Mouse (Mus musculus) stomach, embryonic 15.5 days (tissue): ENCODE results near the gene Ccdc47. TPM values are rescaled to one million over a fixed set of nuclear protein-coding genes. Genes with fewer than 3 reads are reported as not detected.

ENCODE experiments used
- ATAC-seq: fragments of 200-750 bp; cut with Nextera tagmentation; 2 replicates; pipeline ENCODE4 v1.8.0; 2017; ENCODE audit warnings: low read depth, moderate number of reproducible peaks, moderate TSS enrichment; ENCODE audit not compliant: insufficient read depth, low FRiP score
- H3K27ac ChIP-seq: fragments of 300-500 bp; sonication (generic); 2 replicates; pipeline ENCODE4 v1.5.1; 2015; ENCODE audit warnings: mild to moderate bottlenecking, inconsistent platforms
- H3K27me3 ChIP-seq: fragments of 300-500 bp; sonication (generic); replicated peaks from 2 replicates; pipeline ENCODE4 v1.6.1; 2015; ENCODE audit warnings: inconsistent platforms
- H3K36me3 ChIP-seq: fragments of 300-500 bp; sonication (generic); 2 replicates; pipeline ENCODE4 v1.6.1; 2015; ENCODE audit warnings: inconsistent platforms
- H3K4me1 ChIP-seq: fragments of 300-500 bp; sonication (generic); 2 replicates; pipeline ENCODE4 v1.6.1; 2015; ENCODE audit warnings: inconsistent platforms
- H3K4me2 ChIP-seq: fragments of 300-500 bp; sonication (generic); 2 replicates; pipeline ENCODE4 v1.6.1; 2015; ENCODE audit warnings: mild to moderate bottlenecking, inconsistent platforms
- H3K4me3 ChIP-seq: fragments of 300-500 bp; sonication (generic); replicated peaks from 2 replicates; pipeline ENCODE4 v1.5.1; 2015; ENCODE audit warnings: inconsistent platforms
- H3K9ac ChIP-seq: fragments of 300-500 bp; sonication (generic); 2 replicates; pipeline ENCODE4 v1.6.1; 2015; ENCODE audit warnings: inconsistent platforms
- H3K9me3 ChIP-seq: fragments of 300-500 bp; sonication (generic); 2 replicates; pipeline ENCODE4 v1.6.1; 2016; ENCODE audit warnings: inconsistent platforms
- WGBS: fragments of 180-500 bp; shearing (Covaris S2); methylation state at CpG from one replicate; pipeline ENCODE4 v1.1.7; 2015; 5-methylcytosine and 5-hydroxymethylcytosine counted together
- polyA plus RNA-seq: library from polyadenylated mRNA; unstranded; fragments of >200 nt; fragmentation: Nextera tagmentation; extraction: Ambion mirVana; gene quantifications from 2 replicates; pipeline ENCODE4 v1.2.1, GENCODE M21; 2015

Gene Ccdc47
- polyA plus RNA-seq, 1 experiment from 2014 or later: 95.0 TPM

DNA sequence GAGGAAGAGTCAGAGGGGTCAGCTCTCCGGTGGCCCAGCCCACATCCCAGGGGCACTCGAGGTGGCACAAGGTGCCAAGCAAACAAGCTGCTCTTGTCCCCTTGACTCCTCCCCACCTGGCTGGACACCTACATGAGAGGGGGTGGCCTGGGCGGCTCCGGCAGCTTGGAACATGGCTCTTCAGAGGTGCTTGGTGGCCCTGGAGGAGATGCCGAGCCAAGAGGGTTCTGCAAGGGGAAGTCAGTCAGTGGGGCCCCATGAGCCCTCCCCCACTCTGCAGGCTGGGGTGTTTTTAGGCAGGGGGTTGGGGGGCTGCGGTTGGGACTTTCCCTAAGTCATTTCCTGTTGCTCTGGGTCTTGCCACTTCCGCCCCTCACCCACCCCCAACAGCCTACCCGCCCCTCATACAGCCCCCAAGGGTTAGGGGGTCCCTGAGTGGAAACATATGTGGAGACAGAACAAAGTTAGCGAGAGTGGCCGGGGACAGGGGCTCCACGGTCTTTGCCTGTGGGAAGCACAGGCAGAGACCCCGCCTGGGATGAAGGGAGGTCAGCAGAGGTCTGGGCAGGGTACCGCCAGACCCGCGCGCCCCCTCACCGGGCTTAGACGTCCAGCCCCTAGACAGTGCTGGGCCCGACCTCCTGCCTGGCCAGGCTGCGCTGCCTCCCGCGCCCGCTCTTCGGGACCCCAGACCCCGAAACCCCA is 56.8 kb downstream of the Ccdc47 start:
- Histone ChIP-seq H3K27ac (peak overlapping the region; percentile 94), H3K4me1 (peaks cover 23% of the 10 kb centered on the region), H3K9ac (peak overlapping the region; percentile 83), H3K9me3 (no peaks in the 10 kb centered on the region), H3K4me2 (peak overlapping the region; percentile 92), H3K27me3 (no peaks in the 10 kb centered on the region), H3K4me3 (peak overlapping the region; percentile 85), H3K36me3 (peaks cover 27% of the 10 kb centered on the region)
- ATAC-seq: peak; percentile 28
- WGBS: 1% methylated on average over 25 of the region's 25 CpGs

GRCm38 (mm10) chr11:106158930-106159215 is 57.3 kb downstream of the Ccdc47 start:
- H3K4me3 ChIP-seq: peak overlapping the region; percentile 85
- no peaks in the 10 kb centered on the region for H3K9me3 ChIP-seq
- peak; percentile 2; the same call in 1 of the 2 replicates for ATAC-seq
- no peaks in the 10 kb centered on the region for H3K27me3 ChIP-seq
- peak overlapping the region; percentile 92 for H3K4me2 ChIP-seq
- peaks cover 30% of the 10 kb centered on the region for H3K36me3 ChIP-seq
- peaks cover 23% of the 10 kb centered on the region for H3K4me1 ChIP-seq
- WGBS: 34% methylated on average over 9 of the region's 9 CpGs
- peak overlapping the region; percentile 94 for H3K27ac ChIP-seq
- H3K9ac ChIP-seq: peak overlapping the region; percentile 83; the same call in 1 of the 2 replicates

DNA sequence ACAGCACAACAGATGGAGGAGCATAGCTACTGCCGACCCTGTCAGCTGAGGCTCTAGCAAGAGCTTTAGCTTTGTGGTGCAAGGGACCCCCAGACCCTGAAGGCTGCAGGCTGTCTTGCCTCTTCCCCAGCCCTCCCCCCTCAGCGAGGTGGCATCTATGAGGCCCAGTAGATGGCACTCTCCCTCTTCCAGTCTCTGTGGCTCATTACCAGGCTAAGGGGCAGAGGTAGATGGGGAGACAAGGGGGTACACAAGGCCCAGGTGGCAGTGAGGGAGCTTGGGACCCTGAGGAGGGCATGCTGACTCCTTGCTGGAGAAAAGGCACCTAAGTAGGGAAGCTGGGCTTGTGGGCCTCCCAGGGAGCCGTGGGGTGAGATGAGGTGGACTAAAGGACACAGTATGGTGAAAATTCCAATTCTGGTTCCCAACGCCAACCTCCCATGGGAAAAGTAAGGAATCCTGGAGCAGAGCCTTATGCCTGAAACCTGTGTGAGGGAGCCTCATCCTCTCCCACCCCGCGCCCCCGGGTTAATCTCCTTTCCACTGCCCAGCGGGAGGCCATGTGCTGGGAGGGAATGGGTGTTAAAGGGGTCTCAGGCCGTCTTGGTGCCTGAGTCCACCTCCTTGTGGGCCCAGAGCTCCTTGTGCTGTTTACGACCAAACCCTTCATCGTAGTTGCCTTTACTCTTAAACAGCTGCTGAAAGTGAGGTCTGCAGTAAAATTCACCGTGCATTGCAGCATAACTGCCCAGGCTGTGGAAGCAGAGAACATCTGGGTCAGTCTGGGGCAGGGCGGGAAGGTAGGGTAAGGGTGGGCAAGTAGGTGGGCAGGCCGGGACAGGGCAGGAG is 57.8 kb downstream of the Ccdc47 start:
- Histone ChIP-seq H3K36me3 (peaks cover 28% of the 10 kb centered on the region), H3K4me2 (peak overlapping the region; percentile 92), H3K9ac (no peak overlapping the region), H3K27me3 (no peaks in the 10 kb centered on the region), H3K27ac (peak overlapping the region; percentile 94), H3K4me3 (peak overlapping the region; percentile 85), H3K9me3 (no peaks in the 10 kb centered on the region), H3K4me1 (peaks cover 23% of the 10 kb centered on the region)
- no peak for ATAC-seq
- WGBS: 66% methylated on average over 14 of the region's 14 CpGs

- WGBS: 79% methylated on average over 7 of the region's 7 CpGs
Observed at GRCm38 (mm10) chr11:106157154-106157553, 59.0 kb downstream of the Ccdc47 start.

GRCm38 (mm10) chr11:106156257-106156656 is 59.9 kb downstream of the Ccdc47 start:
- Histone ChIP-seq H3K9ac (no peak overlapping the region), H3K4me1 (peaks cover 21% of the 10 kb centered on the region), H3K4me2 (no peak overlapping the region), H3K27me3 (no peaks in the 10 kb centered on the region), H3K36me3 (peaks cover 39% of the 10 kb centered on the region), H3K9me3 (no peaks in the 10 kb centered on the region), H3K27ac (no peak overlapping the region), H3K4me3 (no peak overlapping the region)
- no peak for ATAC-seq
- WGBS: 75% methylated on average over 1 of the region's 1 CpGs

More at GRCm38 (mm10) chr11:106157154-106157553, 59.0 kb downstream of the Ccdc47 start:
- Histone ChIP-seq H3K36me3 (peaks cover 30% of the 10 kb centered on the region), H3K27ac (no peak overlapping the region), H3K9me3 (no peaks in the 10 kb centered on the region), H3K4me3 (no peak overlapping the region), H3K4me2 (no peak overlapping the region), H3K4me1 (peaks cover 23% of the 10 kb centered on the region), H3K9ac (no peak overlapping the region), H3K27me3 (no peaks in the 10 kb centered on the region)
- ATAC-seq: no peak

GRCm38 (mm10) chr11:106155761-106156160 is 60.4 kb downstream of the Ccdc47 start:
- Histone ChIP-seq H3K27me3 (no peaks in the 10 kb centered on the region), H3K4me3 (no peak overlapping the region), H3K36me3 (peaks cover 43% of the 10 kb centered on the region), H3K9ac (no peak overlapping the region), H3K4me2 (no peak overlapping the region), H3K9me3 (no peaks in the 10 kb centered on the region), H3K27ac (no peak overlapping the region), H3K4me1 (peaks cover 17% of the 10 kb centered on the region)
- WGBS: 52% methylated on average over 3 of the region's 3 CpGs
- no peak for ATAC-seq

GRCm38 (mm10) chr11:106154770-106155169 is 61.4 kb downstream of the Ccdc47 start:
- no peak overlapping the region for H3K4me3 ChIP-seq
- H3K4me2 ChIP-seq: no peak overlapping the region
- no peak for ATAC-seq
- H3K36me3 ChIP-seq: peaks cover 53% of the 10 kb centered on the region
- H3K9me3 ChIP-seq: no peaks in the 10 kb centered on the region
- H3K27me3 ChIP-seq: no peaks in the 10 kb centered on the region
- WGBS: 57% methylated on average over 2 of the region's 2 CpGs
- H3K27ac ChIP-seq: no peak overlapping the region
- H3K9ac ChIP-seq: no peak overlapping the region
- H3K4me1 ChIP-seq: peaks cover 14% of the 10 kb centered on the region

DNA sequence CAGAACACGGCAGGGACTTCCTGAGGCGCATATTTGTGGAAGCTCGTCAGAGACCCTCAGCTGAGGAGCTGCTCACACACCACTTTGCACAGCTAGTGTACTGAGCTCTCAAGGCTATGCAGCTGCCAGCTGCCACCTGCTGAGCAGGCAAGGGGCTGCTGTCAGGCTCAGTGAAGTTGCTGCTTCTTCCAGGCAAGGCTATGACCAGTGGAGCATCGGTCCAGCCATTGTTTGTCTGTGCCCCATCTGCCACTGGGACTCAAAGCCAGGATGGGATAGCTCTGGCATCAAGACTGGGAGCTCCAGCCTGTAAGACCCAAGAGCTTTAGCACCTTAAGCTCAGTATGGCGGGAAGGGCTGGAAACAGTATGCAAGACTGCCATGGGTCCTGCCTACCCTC is 62.1 kb downstream of the Ccdc47 start:
- H3K4me2 ChIP-seq: no peak overlapping the region
- peaks cover 10% of the 10 kb centered on the region for H3K4me1 ChIP-seq
- H3K27ac ChIP-seq: no peak overlapping the region
- H3K9ac ChIP-seq: no peak overlapping the region
- H3K27me3 ChIP-seq: no peaks in the 10 kb centered on the region
- H3K9me3 ChIP-seq: no peaks in the 10 kb centered on the region
- no peak for ATAC-seq
- peaks cover 60% of the 10 kb centered on the region for H3K36me3 ChIP-seq
- WGBS: 73% methylated on average over 5 of the region's 5 CpGs
- H3K4me3 ChIP-seq: no peak overlapping the region

DNA sequence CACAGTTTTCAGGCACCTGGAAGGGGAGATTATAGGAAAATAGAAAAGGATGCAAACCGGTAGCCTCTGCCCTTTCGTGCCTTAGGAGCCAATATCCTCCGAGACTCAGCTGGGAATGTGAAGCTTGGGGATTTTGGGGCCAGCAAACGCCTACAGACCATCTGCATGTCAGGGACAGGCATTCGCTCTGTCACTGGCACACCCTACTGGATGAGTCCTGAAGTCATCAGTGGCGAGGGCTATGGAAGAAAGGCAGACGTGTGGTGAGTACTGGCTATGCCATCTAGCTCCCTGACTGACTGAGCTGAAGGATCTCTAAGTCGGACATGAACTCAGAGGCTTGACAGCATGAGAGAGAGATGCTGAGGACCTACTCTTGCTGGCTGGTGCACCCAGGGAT is 64.0 kb downstream of the Ccdc47 start:
- H3K36me3 ChIP-seq: peaks cover 60% of the 10 kb centered on the region
- H3K4me1 ChIP-seq: no peaks in the 10 kb centered on the region
- H3K4me2 ChIP-seq: no peak overlapping the region
- WGBS: 79% methylated on average over 8 of the region's 8 CpGs
- no peaks in the 10 kb centered on the region for H3K27me3 ChIP-seq
- no peaks in the 10 kb centered on the region for H3K9me3 ChIP-seq
- H3K27ac ChIP-seq: no peak overlapping the region
- no peak overlapping the region for H3K9ac ChIP-seq
- H3K4me3 ChIP-seq: no peak overlapping the region
- no peak for ATAC-seq

DNA sequence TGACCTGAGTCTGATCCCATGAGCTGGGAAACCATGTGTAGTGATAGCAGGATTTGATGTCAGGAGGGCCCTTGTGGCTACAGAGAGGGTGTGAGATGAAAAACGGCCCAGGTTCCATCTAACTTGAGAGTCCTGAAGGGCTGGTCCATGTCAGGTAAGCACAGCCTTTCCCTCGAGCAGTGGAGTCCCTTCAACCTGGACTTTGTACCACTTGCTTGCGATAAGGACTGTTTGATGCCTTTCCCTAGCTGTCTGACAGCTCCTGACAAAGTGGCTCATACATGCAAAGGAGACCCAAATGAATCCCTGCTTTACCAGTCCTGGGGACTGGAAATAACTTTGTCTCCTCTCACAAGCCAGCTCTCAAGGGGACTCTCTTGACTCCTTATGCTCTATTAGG is 64.9 kb downstream of the Ccdc47 start:
- no peak overlapping the region for H3K4me3 ChIP-seq
- no peaks in the 10 kb centered on the region for H3K4me1 ChIP-seq
- H3K36me3 ChIP-seq: peaks cover 56% of the 10 kb centered on the region
- no peak overlapping the region for H3K9ac ChIP-seq
- H3K27ac ChIP-seq: no peak overlapping the region
- 0 out of 2 replicates have a peak, but pooled peaks have one; percentile 23 for ATAC-seq
- WGBS: 79% methylated on average over 3 of the region's 3 CpGs
- no peak overlapping the region for H3K4me2 ChIP-seq
- H3K27me3 ChIP-seq: no peaks in the 10 kb centered on the region
- no peaks in the 10 kb centered on the region for H3K9me3 ChIP-seq
